Comparison of ENCODE assay signal across 26 mouse cellular contexts in the genomic region with DNA sequence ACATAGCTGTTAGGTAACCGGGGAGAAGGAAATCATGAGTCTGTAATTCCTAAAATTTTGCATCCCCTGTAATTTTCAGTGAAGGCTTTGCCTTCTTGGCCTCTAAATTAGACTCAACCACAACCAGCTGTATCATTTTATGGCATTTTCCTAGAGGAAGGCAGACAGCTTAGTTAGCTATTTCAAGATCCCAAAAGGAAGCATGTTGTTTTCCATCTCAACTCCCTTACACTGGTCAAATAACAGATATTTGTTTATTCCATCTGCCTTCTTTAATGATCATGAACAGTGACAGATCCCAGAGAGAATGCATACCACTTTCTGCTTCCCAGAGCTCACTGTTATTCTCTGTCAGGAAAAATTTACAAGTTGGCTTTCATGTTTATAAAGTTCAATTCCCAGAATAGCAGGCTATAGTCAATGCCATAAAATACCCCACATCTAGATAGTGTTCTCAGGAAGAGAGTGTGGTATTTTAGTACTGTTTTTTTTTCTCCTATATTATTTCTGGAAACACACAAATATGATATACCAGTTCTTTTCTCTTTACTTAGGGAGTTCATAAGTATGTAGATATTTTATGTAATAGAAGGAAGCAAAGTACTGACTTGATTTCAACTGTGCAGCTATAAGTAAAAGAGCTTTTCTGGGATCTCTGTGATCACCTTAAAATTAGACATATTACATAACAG.
A peak's percentile ranks its signal among the peaks of the same experiment; 100 is the strongest.
DNase-seq lines count a peak whose midpoint lies in the region; ATAC-seq and TF ChIP-seq lines count a peak whose summit lies in the region.
"Had no signal": no experiment of that assay in that cellular context is flagged by ENCODE, and none has a peak within 500 bp of the region (broad histone marks: within the 10 kb centered on the region; RNA-seq: fewer than 3 reads in every experiment).

No protein-coding gene starts in this region.

- TF ChIP-seq EP300 in stomach, postnatal 0 days (optimal IDR thresholded peaks at IDR 0.05): no peak

- H3K4me3 ChIP-seq in kidney, embryonic 14.5 days (ENCODE audit: low read length): no peak overlapping the region
- no peak overlapping the region for H3K4me3 ChIP-seq in stomach, embryonic 14.5 days (ENCODE audit: low read depth, low read length)
- H3K4me3 ChIP-seq in stomach, postnatal 0 days (ENCODE audit: low read depth, low read length): no peak overlapping the region
- H3K4me3 ChIP-seq in midbrain, embryonic 14.5 days (replicated peaks; ENCODE audit: low read depth, low read length): no peak overlapping the region
- H3K4me3 ChIP-seq: embryonic facial prominence, embryonic 13.5 days; forebrain, embryonic 10.5 days; heart, embryonic 12.5 days; hindbrain, embryonic 12.5 days; limb, embryonic 12.5 days; liver, embryonic 13.5 days; midbrain, embryonic 12.5 days had no signal

- no peaks in the 10 kb centered on the region for H3K4me1 ChIP-seq in kidney, embryonic 14.5 days (ENCODE audit: control insufficient read depth, insufficient read depth, low read length)
- no peaks in the 10 kb centered on the region for H3K4me1 ChIP-seq in stomach, embryonic 14.5 days (ENCODE audit: control insufficient read depth, insufficient read depth, low read length)
- H3K4me1 ChIP-seq in stomach, postnatal 0 days (replicated peaks; ENCODE audit: control insufficient read depth, insufficient read depth): no peaks in the 10 kb centered on the region
- H3K4me1 ChIP-seq in midbrain, embryonic 14.5 days (ENCODE audit: control insufficient read depth, insufficient read depth, low read length): no peaks in the 10 kb centered on the region
- H3K4me1 ChIP-seq: embryonic facial prominence, embryonic 13.5 days; forebrain, embryonic 10.5 days; heart, embryonic 12.5 days; hindbrain, embryonic 12.5 days; limb, embryonic 12.5 days; liver, embryonic 13.5 days; midbrain, embryonic 12.5 days had no signal

- ATAC-seq in kidney, embryonic 14.5 days (ENCODE audit: low FRiP score, low TSS enrichment): peak; percentile 96
- ATAC-seq in stomach, embryonic 14.5 days (ENCODE audit: insufficient number of reproducible peaks, insufficient read depth, low FRiP score, low read depth): peak; percentile 56; the same call in 1 of the 2 replicates
- no peak for ATAC-seq in stomach, postnatal 0 days (ENCODE audit: low FRiP score, low TSS enrichment)
- ATAC-seq in midbrain, embryonic 14.5 days (ENCODE audit: low FRiP score, low TSS enrichment): no peak
- ATAC-seq: forebrain, embryonic 16.5 days had no signal

- no peak overlapping the region for H3K4me2 ChIP-seq in kidney, embryonic 14.5 days (replicated peaks; ENCODE audit: low read depth, low read length)
- H3K4me2 ChIP-seq in stomach, embryonic 14.5 days (replicated peaks; ENCODE audit: low read depth, low read length): no peak overlapping the region
- H3K4me2 ChIP-seq in stomach, postnatal 0 days (replicated peaks; ENCODE audit: low read depth): no peak overlapping the region
- no peak overlapping the region for H3K4me2 ChIP-seq in midbrain, embryonic 14.5 days (ENCODE audit: low read length)
- H3K4me2 ChIP-seq: embryonic facial prominence, embryonic 13.5 days; heart, embryonic 12.5 days; hindbrain, embryonic 12.5 days; limb, embryonic 12.5 days; liver, embryonic 13.5 days; midbrain, embryonic 12.5 days had no signal

- 58% methylated on average over 1 of the region's 1 CpGs for WGBS in kidney, embryonic 14.5 days
- WGBS in stomach, embryonic 14.5 days: 60% methylated on average over 1 of the region's 1 CpGs
- 67% methylated on average over 1 of the region's 1 CpGs for WGBS in stomach, postnatal 0 days
- 79% methylated on average over 1 of the region's 1 CpGs for WGBS in midbrain, embryonic 14.5 days

- H3K27ac ChIP-seq in kidney, embryonic 14.5 days (ENCODE audit: low read depth, low read length): peak overlapping the region; percentile 18; the same call in 1 of the 2 replicates
- H3K27ac ChIP-seq in stomach, embryonic 14.5 days (ENCODE audit: low read length): no peak overlapping the region
- H3K27ac ChIP-seq in stomach, postnatal 0 days (replicated peaks): no peak overlapping the region
- no peak overlapping the region for H3K27ac ChIP-seq in midbrain, embryonic 14.5 days (replicated peaks; ENCODE audit: low read depth, low read length)
- H3K27ac ChIP-seq: embryonic facial prominence, embryonic 13.5 days; forebrain, embryonic 10.5 days; hindbrain, embryonic 12.5 days; limb, embryonic 12.5 days; liver, embryonic 13.5 days; midbrain, embryonic 12.5 days had no signal

- H3K9me3 ChIP-seq in kidney, embryonic 14.5 days (ENCODE audit: control insufficient read depth, low read length): no peaks in the 10 kb centered on the region
- no peaks in the 10 kb centered on the region for H3K9me3 ChIP-seq in stomach, embryonic 14.5 days (ENCODE audit: control insufficient read depth, low read depth, low read length)
- H3K9me3 ChIP-seq in stomach, postnatal 0 days (ENCODE audit: control insufficient read depth, low read length): no peaks in the 10 kb centered on the region
- no peaks in the 10 kb centered on the region for H3K9me3 ChIP-seq in midbrain, embryonic 14.5 days (ENCODE audit: control insufficient read depth, low read length)
- H3K9me3 ChIP-seq: embryonic facial prominence, embryonic 13.5 days; forebrain, embryonic 10.5 days; heart, embryonic 12.5 days; hindbrain, embryonic 12.5 days; limb, embryonic 12.5 days; liver, embryonic 13.5 days; midbrain, embryonic 12.5 days had no signal

- no peak for TF ChIP-seq CTCF in stomach, postnatal 0 days (IDR thresholded peaks at IDR 0.05; ENCODE audit: low read depth)

- intact Hi-C loops in heart, postnatal 14 days (cut with DNase I): no loop called here

- no peak for DNase-seq in kidney, adult 8-10 months
- DNase-seq in stomach, postnatal 0 days (ENCODE audit: low spot score): no peak
- peak; percentile 14 for DNase-seq in kidney, postnatal 14 days
- no peak for DNase-seq in heart, postnatal 14 days
- no peak for DNase-seq in midbrain, embryonic 14.5 days
- DNase-seq: adrenal gland, adult 2 months; cerebellum, adult 18-20 months; cerebellum, postnatal 14 days; gastrocnemius, postnatal 25 days; heart, adult 18-20 months; heart, postnatal 10 days; liver, embryonic 13.5 days; lung, adult 2 months; lung, postnatal 14 days; right cerebral cortex, postnatal 14 days; thymus, adult 2 months; thymus, postnatal 4 days had no signal

- no peak overlapping the region for H3K9ac ChIP-seq in kidney, embryonic 14.5 days (ENCODE audit: low read depth, low read length)
- H3K9ac ChIP-seq in stomach, embryonic 14.5 days (replicated peaks; ENCODE audit: low read depth, low read length): no peak overlapping the region
- no peak overlapping the region for H3K9ac ChIP-seq in stomach, postnatal 0 days (ENCODE audit: low read length)
- H3K9ac ChIP-seq in midbrain, embryonic 14.5 days (replicated peaks; ENCODE audit: low read length): no peak overlapping the region
- H3K9ac ChIP-seq: embryonic facial prominence, embryonic 13.5 days; heart, embryonic 12.5 days; hindbrain, embryonic 12.5 days; limb, embryonic 12.5 days; liver, embryonic 13.5 days; midbrain, embryonic 12.5 days had no signal

- H3K36me3 ChIP-seq in kidney, embryonic 14.5 days (ENCODE audit: control insufficient read depth, insufficient read depth, low read length): no peaks in the 10 kb centered on the region
- H3K36me3 ChIP-seq in stomach, embryonic 14.5 days (ENCODE audit: control insufficient read depth, insufficient read depth, low read length): no peaks in the 10 kb centered on the region
- no peaks in the 10 kb centered on the region for H3K36me3 ChIP-seq in stomach, postnatal 0 days (ENCODE audit: control insufficient read depth, insufficient read depth, low read length)
- no peaks in the 10 kb centered on the region for H3K36me3 ChIP-seq in midbrain, embryonic 14.5 days (ENCODE audit: control insufficient read depth, insufficient read depth, low read length)
- H3K36me3 ChIP-seq: embryonic facial prominence, embryonic 13.5 days; forebrain, embryonic 10.5 days; heart, embryonic 12.5 days; hindbrain, embryonic 12.5 days; limb, embryonic 12.5 days; liver, embryonic 13.5 days; midbrain, embryonic 12.5 days had no signal

- no peaks in the 10 kb centered on the region for H3K27me3 ChIP-seq in kidney, embryonic 14.5 days (ENCODE audit: control insufficient read depth, insufficient read depth, low read length)
- no peaks in the 10 kb centered on the region for H3K27me3 ChIP-seq in stomach, embryonic 14.5 days (ENCODE audit: control insufficient read depth, insufficient read depth, low read length)
- H3K27me3 ChIP-seq in stomach, postnatal 0 days (ENCODE audit: control insufficient read depth, insufficient read depth, low read length): no peaks in the 10 kb centered on the region
- no peaks in the 10 kb centered on the region for H3K27me3 ChIP-seq in midbrain, embryonic 14.5 days (ENCODE audit: control insufficient read depth, insufficient read depth, low read length)
- H3K27me3 ChIP-seq: embryonic facial prominence, embryonic 13.5 days; heart, embryonic 12.5 days; hindbrain, embryonic 12.5 days; limb, embryonic 12.5 days; liver, embryonic 13.5 days; midbrain, embryonic 12.5 days had no signal

Comparison
In these comparisons a context has a peak if more than half of its experiments do, and no peak if none do; other contexts are left out.
1. ATAC-seq: peak in kidney, embryonic 14.5 days (single experiment) and stomach, embryonic 14.5 days (single experiment); none in stomach, postnatal 0 days (single experiment) and midbrain, embryonic 14.5 days (single experiment).